In the genomic region with DNA sequence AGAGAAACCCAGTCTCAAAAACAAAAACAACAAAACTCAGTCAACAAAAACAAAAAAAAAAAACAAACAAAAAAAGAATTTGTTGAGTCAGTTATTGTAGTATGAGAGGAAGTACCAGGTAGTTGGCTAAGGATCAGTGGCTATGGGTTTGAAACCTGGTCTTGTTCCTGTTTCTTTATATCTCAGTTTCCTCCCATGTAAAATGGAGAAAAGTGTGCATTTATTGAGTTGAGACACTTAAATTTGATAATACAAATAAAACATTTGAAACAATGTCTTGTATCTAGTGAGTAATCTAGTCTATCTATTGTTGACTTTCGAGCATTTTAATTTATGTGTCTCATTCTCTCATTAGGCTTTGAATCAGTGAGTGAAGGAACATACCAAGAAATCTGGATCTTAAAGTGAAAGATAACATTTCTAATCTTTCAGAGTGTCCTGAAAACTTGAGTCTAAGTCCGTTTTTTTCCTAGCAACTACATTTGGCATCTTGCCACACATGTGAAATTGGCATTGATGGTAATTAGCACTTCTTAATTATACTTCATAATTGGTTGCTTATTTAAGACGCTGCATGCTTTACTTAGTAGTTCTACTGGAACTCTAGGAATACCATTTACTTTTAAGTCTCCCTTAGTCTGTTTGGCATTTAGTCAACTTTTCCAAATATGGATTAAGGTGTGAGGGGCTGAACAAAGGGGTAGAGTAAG, we compare ENCODE assay signal across 28 mouse cellular contexts. TPM values are rescaled to one million over a fixed set of nuclear protein-coding genes. Genes with fewer than 3 reads are reported as not detected.
A peak's percentile ranks its signal among the peaks of the same experiment; 100 is the strongest.
DNase-seq lines count a peak whose midpoint lies in the region; ATAC-seq and TF ChIP-seq lines count a peak whose summit lies in the region.
"Had no signal": no experiment of that assay in that cellular context is flagged by ENCODE, and none has a peak within 500 bp of the region (broad histone marks: within the 10 kb centered on the region; RNA-seq: fewer than 3 reads in every experiment).

No protein-coding gene starts in this region.

- TF ChIP-seq EP300 in MEL (IDR thresholded peaks at IDR 0.05; ENCODE audit: low read depth in 1 of 2, low read length in 2 of 2) = peak in 1 of 2 experiments; percentile 38; a peak in 2 of 4 replicates
- no peak for TF ChIP-seq EP300 in liver, postnatal 0 days (IDR thresholded peaks at IDR 0.05; ENCODE audit: low read depth)

- 79% methylated on average over 3 of the region's 3 CpGs for WGBS in heart, embryonic 10.5 days
- 76% methylated on average over 3 of the region's 3 CpGs for WGBS in liver, postnatal 0 days (ENCODE audit: insufficient replicate concordance)

- H3K27ac ChIP-seq in heart, embryonic 10.5 days = no peak overlapping the region
- H3K27ac ChIP-seq in MEL (ENCODE audit: control insufficient read depth, low read depth, low read length) = no peak overlapping the region; the same call in 1 of the 2 replicates
- H3K27ac ChIP-seq in liver, postnatal 0 days (ENCODE audit: low read depth) = no peak overlapping the region
- H3K27ac ChIP-seq: embryonic facial prominence, embryonic 10.5 days; embryonic facial prominence, embryonic 13.5 days; forebrain, embryonic 13.5 days; heart, embryonic 15.5 days; hindbrain, embryonic 14.5 days; hindbrain, postnatal 0 days had no signal

- DNase-seq in heart, adult 11 months = peak; percentile 35
- DNase-seq in heart, embryonic 10.5 days (ENCODE audit: low spot score) = no peak
- DNase-seq in A20 (ENCODE audit: low read depth, low spot score) (peak; percentile 76), MEL (ENCODE audit: low read depth, low spot score) (peak; percentile 51)
- DNase-seq in liver, postnatal 0 days = no peak
- DNase-seq in testis, postnatal 14 days (ENCODE audit: low spot score) = no peak
- DNase-seq: adrenal gland, adult 2 months; adrenal gland, postnatal 14 days; cerebellum, adult 11-12 months; cerebellum, adult 8-10 months; cerebellum, postnatal 10 days; cerebellum, postnatal 36 days; embryo, embryonic 11 days; gastrocnemius, postnatal 10 days; gastrocnemius, postnatal 36 days; heart, postnatal 14 days; heart, postnatal 4 days had no signal

- peaks cover 44% of the 10 kb centered on the region for H3K79me2 ChIP-seq in MEL (ENCODE audit: control insufficient read depth, insufficient read depth, low read length, poor library complexity)

- no peak overlapping the region for H3K4me2 ChIP-seq in liver, postnatal 0 days (ENCODE audit: low read depth, low read length)
- H3K4me2 ChIP-seq: embryonic facial prominence, embryonic 13.5 days; forebrain, embryonic 13.5 days; heart, embryonic 12.5 days; heart, embryonic 15.5 days; hindbrain, embryonic 14.5 days had no signal

- no peak for TF ChIP-seq CTCF in MEL (IDR thresholded peaks at IDR 0.05 in 2 of 3, conservative IDR thresholded peaks at IDR 0.05 in 1 of 3; ENCODE audit: control insufficient read depth in 1 of 3, insufficient read depth in 1 of 3, low read depth in 2 of 3, low read length in 3 of 3, poor library complexity in 1 of 3, severe bottlenecking in 1 of 3)
- TF ChIP-seq CTCF in liver, postnatal 0 days (IDR thresholded peaks at IDR 0.05; ENCODE audit: low read depth) = no peak

- H3K4me1 ChIP-seq in heart, embryonic 10.5 days = no peaks in the 10 kb centered on the region
- H3K4me1 ChIP-seq in MEL (ENCODE audit: control insufficient read depth in 1 of 2, insufficient read depth in 2 of 2, low read length in 2 of 2) = peaks cover 29 to 50% of the 10 kb centered on the region in 2 experiments
- peaks cover 22% of the 10 kb centered on the region for H3K4me1 ChIP-seq in liver, postnatal 0 days (ENCODE audit: insufficient read depth)
- H3K4me1 ChIP-seq: embryonic facial prominence, embryonic 10.5 days; embryonic facial prominence, embryonic 13.5 days; heart, embryonic 15.5 days had no signal

- H3K9me3 ChIP-seq in heart, embryonic 10.5 days = no peaks in the 10 kb centered on the region
- no peaks in the 10 kb centered on the region for H3K9me3 ChIP-seq in MEL (replicated peaks; ENCODE audit: insufficient read depth, low read length)
- no peaks in the 10 kb centered on the region for H3K9me3 ChIP-seq in liver, postnatal 0 days (ENCODE audit: low read length)
- H3K9me3 ChIP-seq: embryonic facial prominence, embryonic 10.5 days; embryonic facial prominence, embryonic 13.5 days; forebrain, embryonic 13.5 days; heart, embryonic 12.5 days; heart, embryonic 15.5 days had no signal

- TF ChIP-seq POLR2A in MEL (IDR thresholded peaks at IDR 0.05; ENCODE audit: control insufficient read depth in 1 of 2, insufficient read depth in 1 of 2, low read depth in 1 of 2, low read length in 2 of 2, poor library complexity in 1 of 2) = no peak

- no peak for TF ChIP-seq RAD21 in MEL (IDR thresholded peaks at IDR 0.05; ENCODE audit: low read depth, low read length)

- no peaks in the 10 kb centered on the region for H3K36me3 ChIP-seq in heart, embryonic 10.5 days
- peaks cover 0 to 57% of the 10 kb centered on the region in 2 experiments; a peak in 2 of 4 replicates for H3K36me3 ChIP-seq in MEL (ENCODE audit: control insufficient read depth in 1 of 2, insufficient read depth in 2 of 2, low read length in 2 of 2)
- peaks cover under 1% of the 10 kb centered on the region; the same call in 1 of the 2 replicates for H3K36me3 ChIP-seq in liver, postnatal 0 days (replicated peaks; ENCODE audit: insufficient read depth, low read length)
- H3K36me3 ChIP-seq: embryonic facial prominence, embryonic 10.5 days; embryonic facial prominence, embryonic 13.5 days; heart, embryonic 12.5 days; heart, embryonic 15.5 days had no signal

- H3K4me3 ChIP-seq in heart, embryonic 10.5 days = no peak overlapping the region
- no peak overlapping the region for H3K4me3 ChIP-seq in MEL (ENCODE audit: control insufficient read depth in 1 of 2, insufficient read depth in 1 of 2, low read depth in 2 of 2, low read length in 2 of 2)
- H3K4me3 ChIP-seq in liver, postnatal 0 days (ENCODE audit: low read depth, low read length) = no peak overlapping the region
- H3K4me3 ChIP-seq: embryonic facial prominence, embryonic 10.5 days; embryonic facial prominence, embryonic 13.5 days; erythroblast, embryonic 14.5 days; forebrain, embryonic 13.5 days; heart, embryonic 12.5 days; heart, embryonic 15.5 days had no signal

- no peak overlapping the region for H3K9ac ChIP-seq in MEL (ENCODE audit: control insufficient read depth, low read depth, low read length, poor library complexity, severe bottlenecking)
- no peak overlapping the region for H3K9ac ChIP-seq in liver, postnatal 0 days (replicated peaks)
- H3K9ac ChIP-seq: embryonic facial prominence, embryonic 13.5 days; forebrain, embryonic 13.5 days; heart, embryonic 12.5 days; heart, embryonic 15.5 days; hindbrain, embryonic 14.5 days had no signal

- peak; percentile 35; the same call in 1 of the 2 replicates for ATAC-seq in neutrophil, adult 5-6 weeks (ENCODE audit: extremely low read depth, insufficient number of reproducible peaks, low FRiP score, poor library complexity, severe bottlenecking)
- ATAC-seq in liver, postnatal 0 days = no peak
- ATAC-seq: forebrain, embryonic 13.5 days; hindbrain, postnatal 0 days; inflammation-experienced regulatory T-cells, adult 6 months; intestine, embryonic 16.5 days had no signal

- H3K27me3 ChIP-seq in heart, embryonic 10.5 days (ENCODE audit: insufficient read depth, poor library complexity, severe bottlenecking) = no peaks in the 10 kb centered on the region
- H3K27me3 ChIP-seq in MEL (ENCODE audit: control insufficient read depth in 1 of 2, insufficient read depth in 2 of 2, low read length in 2 of 2) = no peaks in the 10 kb centered on the region
- no peaks in the 10 kb centered on the region for H3K27me3 ChIP-seq in liver, postnatal 0 days (ENCODE audit: insufficient read depth, low read length)
- H3K27me3 ChIP-seq: embryonic facial prominence, embryonic 13.5 days; forebrain, embryonic 13.5 days; heart, embryonic 12.5 days; heart, embryonic 15.5 days had no signal

TF ChIP-seq in MEL, 35 proteins besides CTCF, POLR2A, EP300 and RAD21 (continues in another document):
- TF ChIP-seq ZMIZ1 (IDR thresholded peaks at IDR 0.05; ENCODE audit: low read depth, low read length) (no peak), SMC3 (IDR thresholded peaks at IDR 0.05; ENCODE audit: low read depth, low read length) (no peak), MXI1 (IDR thresholded peaks at IDR 0.05; ENCODE audit: low read depth, low read length) (0 out of 2 replicates have a peak, but pooled peaks have one; percentile 17), TAL1 (IDR thresholded peaks at IDR 0.05; ENCODE audit: low read length) (no peak), CHD1 (IDR thresholded peaks at IDR 0.05; ENCODE audit: low read depth, low read length) (0 out of 2 replicates have a peak, but pooled peaks have one; percentile 6), ELF1 (IDR thresholded peaks at IDR 0.05; ENCODE audit: low read depth, low read length) (0 out of 2 replicates have a peak, but pooled peaks have one; percentile 25), RCOR1 (IDR thresholded peaks at IDR 0.05; ENCODE audit: low read depth, low read length) (0 out of 2 replicates have a peak, but pooled peaks have one; percentile 17), MAFK (IDR thresholded peaks at IDR 0.05; ENCODE audit: borderline replicate concordance, low read depth, low read length) (no peak), KAT2A (conservative IDR thresholded peaks at IDR 0.05; ENCODE audit: low read depth, low read length) (no peak), POLR2AphosphoS2 (IDR thresholded peaks at IDR 0.05; ENCODE audit: low read length) (no peak), JUND (IDR thresholded peaks at IDR 0.05; ENCODE audit: low read depth, low read length) (no peak), ZC3H11A (IDR thresholded peaks at IDR 0.05; ENCODE audit: low read depth, low read length) (no peak), MYC (IDR thresholded peaks at IDR 0.05; ENCODE audit: low read depth, low read length) (0 out of 2 replicates have a peak, but pooled peaks have one; percentile 33), USF2 (IDR thresholded peaks at IDR 0.05; ENCODE audit: borderline replicate concordance in 1 of 2, insufficient read depth in 1 of 2, low read depth in 1 of 2, low read length in 2 of 2) (no peak), CHD2 (IDR thresholded peaks at IDR 0.05; ENCODE audit: low read length) (no peak), MAX (IDR thresholded peaks at IDR 0.05; ENCODE audit: low read length) (no peak), ZNF384 (IDR thresholded peaks at IDR 0.05; ENCODE audit: low read depth, low read length) (peak; percentile 32; the same call in 1 of the 2 replicates), HCFC1 (IDR thresholded peaks at IDR 0.05; ENCODE audit: low read depth, low read length) (no peak), BHLHE40 (IDR thresholded peaks at IDR 0.05; ENCODE audit: borderline replicate concordance, low read depth, low read length) (no peak)

RNA-seq across cellular contexts. Expression of gene Dennd4a, which starts 9.1 kb away (rescaled TPM):
- 7.3 and 7.8 TPM in 2 replicates for polyA plus RNA-seq in heart, embryonic 10.5 days (2016; fragmentation: Nextera tagmentation; extraction: Ambion mirVana)
- 7.7 and 12.1 TPM in 2 replicates for total RNA-seq in MEL (2012; rRNA removed)
- 10 to 100 TPM; 24.9 to 74.8 TPM for polyA plus RNA-seq in MEL (2012; ENCODE audit: insufficient read depth in 1 of 2, insufficient read length in 2 of 2, low read depth in 1 of 2, low replicate concordance in 2 of 2, missing spikeins in 1 of 2)
- 400 and 432 TPM in 2 replicates for total RNA-seq in neutrophil, adult 5-6 weeks (2017)
- 13.7 TPM in 2 replicates for polyA plus RNA-seq in liver, postnatal 0 days (2015; fragmentation: Nextera tagmentation; extraction: Ambion mirVana)

Comparison
In these comparisons a context has a peak if more than half of its experiments do, and no peak if none do; other contexts are left out.
1. DNase-seq: peak in heart, adult 11 months (single experiment), A20 (single experiment) and MEL (single experiment); none in heart, embryonic 10.5 days (single experiment), liver, postnatal 0 days (single experiment) and testis, postnatal 14 days (single experiment).